Mouse (Mus musculus) hindbrain, embryonic 13.5 days (tissue): ENCODE data around the gene Zfp652. TPM values are rescaled to one million over a fixed set of nuclear protein-coding genes. Genes with fewer than 3 reads are reported as not detected.
"Not testable (repeated sequence)": the region's sequence is repeated elsewhere in the genome, so short reads cannot be mapped to it uniquely, and the experiment has no call there.

Experiments used
- ATAC-seq: fragments of 200-750 bp; cut with Nextera tagmentation; 2 replicates; pipeline ENCODE4 v1.8.0; 2017; ENCODE audit warnings: moderate TSS enrichment; ENCODE audit not compliant: low FRiP score
- H3K27ac ChIP-seq: fragments of 300-500 bp; sonication (generic); 2 replicates; pipeline ENCODE4 v1.5.1; 2015; ENCODE audit warnings: inconsistent platforms, mild to moderate bottlenecking, moderate library complexity
- H3K27me3 ChIP-seq: fragments of 300-500 bp; sonication (generic); 2 replicates; pipeline ENCODE4 v1.6.1; 2015; ENCODE audit warnings: mild to moderate bottlenecking, inconsistent platforms
- H3K36me3 ChIP-seq: fragments of 300-500 bp; sonication (generic); 2 replicates; pipeline ENCODE4 v1.6.1; 2015; ENCODE audit warnings: mild to moderate bottlenecking, inconsistent platforms
- H3K4me1 ChIP-seq: fragments of 300-500 bp; sonication (generic); replicated peaks from 2 replicates; pipeline ENCODE4 v1.6.1; 2015; ENCODE audit warnings: inconsistent platforms
- H3K4me2 ChIP-seq: fragments of 300-500 bp; sonication (generic); 2 replicates; pipeline ENCODE4 v1.6.1; 2015; ENCODE audit warnings: inconsistent platforms, mild to moderate bottlenecking, moderate library complexity
- H3K4me3 ChIP-seq: fragments of 300-500 bp; sonication (generic); 2 replicates; pipeline ENCODE4 v1.5.1; 2015; ENCODE audit warnings: mild to moderate bottlenecking, inconsistent platforms
- H3K9ac ChIP-seq: fragments of 300-500 bp; sonication (generic); 2 replicates; pipeline ENCODE4 v1.6.1; 2015; ENCODE audit warnings: mild to moderate bottlenecking, inconsistent platforms
- H3K9me3 ChIP-seq: fragments of 300-500 bp; sonication (generic); 2 replicates; pipeline ENCODE4 v1.6.1; 2016; ENCODE audit warnings: inconsistent platforms
- WGBS: fragments of 180-500 bp; shearing (Covaris S2); methylation state at CpG from one replicate; pipeline ENCODE4 v1.1.7; 2015; 5-methylcytosine and 5-hydroxymethylcytosine counted together
- polyA plus RNA-seq: library from polyadenylated mRNA; unstranded; fragments of >200 nt; fragmentation: Nextera tagmentation; extraction: Ambion mirVana; gene quantifications from 2 replicates; pipeline ENCODE4 v1.2.1, GENCODE M21; 2015

Zfp652 gene
- polyA plus RNA-seq, 1 experiment from 2014 or later = 31.0 TPM

- H3K9me3 ChIP-seq = no peaks in the 10 kb centered on the region
- peak overlapping the region; percentile 89 for H3K27ac ChIP-seq
- peak overlapping the region; percentile 74 for H3K9ac ChIP-seq
- H3K4me3 ChIP-seq = peak overlapping the region; percentile 73
- no peaks in the 10 kb centered on the region for H3K27me3 ChIP-seq
- no peaks in the 10 kb centered on the region for H3K36me3 ChIP-seq
- ATAC-seq = peak; percentile 99
- WGBS = under 1% methylated on average over 58 of the region's 58 CpGs
- H3K4me1 ChIP-seq = peaks cover 17% of the 10 kb centered on the region
- H3K4me2 ChIP-seq = peak overlapping the region; percentile 76
Measured at GRCm38 (mm10) chr11:95858528-95859467, 146.3 kb downstream of the Zfp652 start.

GRCm38 (mm10) chr11:95859468-95859855 lies 147.0 kb downstream of the Zfp652 start:
- peak overlapping the region; percentile 74 for H3K9ac ChIP-seq
- no peaks in the 10 kb centered on the region for H3K9me3 ChIP-seq
- H3K4me3 ChIP-seq = peak overlapping the region; percentile 73
- peak overlapping the region; percentile 76 for H3K4me2 ChIP-seq
- H3K36me3 ChIP-seq = no peaks in the 10 kb centered on the region
- peak overlapping the region; percentile 89 for H3K27ac ChIP-seq
- peaks cover 17% of the 10 kb centered on the region for H3K4me1 ChIP-seq
- under 1% methylated on average over 35 of the region's 35 CpGs for WGBS
- peak; percentile 72 for ATAC-seq
- H3K27me3 ChIP-seq = no peaks in the 10 kb centered on the region

- H3K36me3 ChIP-seq = no peaks in the 10 kb centered on the region
- no peaks in the 10 kb centered on the region for H3K9me3 ChIP-seq
- 0 out of 2 replicates have a peak overlapping the region, but pooled peaks have one; percentile 89 for H3K27ac ChIP-seq
- H3K4me2 ChIP-seq = peak overlapping the region; percentile 76
- peak overlapping the region; percentile 73 for H3K4me3 ChIP-seq
- no peaks in the 10 kb centered on the region for H3K27me3 ChIP-seq
- peaks cover 17% of the 10 kb centered on the region for H3K4me1 ChIP-seq
- 29% methylated on average over 3 of the region's 3 CpGs for WGBS
- no peak for ATAC-seq
- H3K9ac ChIP-seq = peak overlapping the region; percentile 74
Measured at GRCm38 (mm10) chr11:95860071-95860490, 147.6 kb downstream of the Zfp652 start.

GRCm38 (mm10) chr11:95861397-95861796 lies 148.9 kb downstream of the Zfp652 start:
- Histone ChIP-seq H3K4me2 (no peak overlapping the region), H3K4me3 (no peak overlapping the region), H3K36me3 (no peaks in the 10 kb centered on the region), H3K9ac (no peak overlapping the region), H3K9me3 (no peaks in the 10 kb centered on the region), H3K4me1 (peaks cover 17% of the 10 kb centered on the region), H3K27me3 (no peaks in the 10 kb centered on the region), H3K27ac (no peak overlapping the region)
- WGBS = 97% methylated on average over 8 of the region's 8 CpGs
- ATAC-seq = no peak

- Histone ChIP-seq H3K9me3 (no peaks in the 10 kb centered on the region), H3K27me3 (no peaks in the 10 kb centered on the region), H3K9ac (no peak overlapping the region), H3K36me3 (no peaks in the 10 kb centered on the region), H3K27ac (no peak overlapping the region), H3K4me2 (no peak overlapping the region), H3K4me3 (no peak overlapping the region), H3K4me1 (no peaks in the 10 kb centered on the region)
- 86% methylated on average over 4 of the region's 4 CpGs for WGBS
- ATAC-seq = no peak
Measured at GRCm38 (mm10) chr11:95869442-95869841, 157.0 kb downstream of the Zfp652 start.

GRCm38 (mm10) chr11:95869918-95870470 lies 157.5 kb downstream of the Zfp652 start:
- H3K4me2 ChIP-seq = no peak overlapping the region
- H3K36me3 ChIP-seq = no peaks in the 10 kb centered on the region
- ATAC-seq = no peak
- H3K4me3 ChIP-seq = no peak overlapping the region
- H3K9me3 ChIP-seq = no peaks in the 10 kb centered on the region
- 0 out of 2 replicates have a peak, but pooled peaks cover under 1% of the 10 kb centered on the region for H3K27me3 ChIP-seq
- no peak overlapping the region for H3K27ac ChIP-seq
- no peak overlapping the region for H3K9ac ChIP-seq
- 73% methylated on average over 6 of the region's 6 CpGs for WGBS
- H3K4me1 ChIP-seq = no peaks in the 10 kb centered on the region

- no peaks in the 10 kb centered on the region for H3K36me3 ChIP-seq
- 0 out of 2 replicates have a peak overlapping the region, but pooled peaks have one; percentile 19 for H3K9ac ChIP-seq
- H3K4me2 ChIP-seq = peak overlapping the region; percentile 31
- H3K27ac ChIP-seq = no peak overlapping the region
- H3K27me3 ChIP-seq = 0 out of 2 replicates have a peak, but pooled peaks cover 6% of the 10 kb centered on the region
- no peaks in the 10 kb centered on the region for H3K9me3 ChIP-seq
- 28% methylated on average over 9 of the region's 9 CpGs for WGBS
- ATAC-seq = no peak
- peak overlapping the region; percentile 10; the same call in 1 of the 2 replicates for H3K4me3 ChIP-seq
- no peaks in the 10 kb centered on the region for H3K4me1 ChIP-seq
Measured at GRCm38 (mm10) chr11:95875804-95876203, 163.3 kb downstream of the Zfp652 start.

- H3K27me3 ChIP-seq = peaks cover 9% of the 10 kb centered on the region; the same call in 1 of the 2 replicates
Measured at GRCm38 (mm10) chr11:95876296-95876695, 163.8 kb downstream of the Zfp652 start.

GRCm38 (mm10) chr11:95879861-95880260 lies 167.4 kb downstream of the Zfp652 start:
- not testable (repeated sequence) for H3K36me3 ChIP-seq, H3K4me3 ChIP-seq, H3K27ac ChIP-seq, H3K4me2 ChIP-seq, H3K9me3 ChIP-seq, H3K4me1 ChIP-seq, H3K9ac ChIP-seq, ATAC-seq
- 60% methylated on average over 2 of the region's 2 CpGs for WGBS
- H3K27me3 ChIP-seq = peaks cover 13% of the 10 kb centered on the region; the same call in 1 of the 2 replicates

More at GRCm38 (mm10) chr11:95876296-95876695, 163.8 kb downstream of the Zfp652 start:
- 0 out of 2 replicates have a peak overlapping the region, but pooled peaks have one; percentile 19 for H3K9ac ChIP-seq
- no peaks in the 10 kb centered on the region for H3K36me3 ChIP-seq
- H3K27ac ChIP-seq = no peak overlapping the region
- H3K4me1 ChIP-seq = no peaks in the 10 kb centered on the region
- peak overlapping the region; percentile 10; the same call in 1 of the 2 replicates for H3K4me3 ChIP-seq
- H3K9me3 ChIP-seq = no peaks in the 10 kb centered on the region
- H3K4me2 ChIP-seq = peak overlapping the region; percentile 31
- WGBS = 22% methylated on average over 7 of the region's 7 CpGs
- no peak for ATAC-seq

Other genes with a start within 250 kb of the Zfp652 start
- 0.69 and 0.91 TPM in 2 replicates for gene Nxph3, start 198.1 kb upstream of the Zfp652 start, polyA plus RNA-seq
- 41.4 and 45.5 TPM in 2 replicates for gene Ngfr, start 124.9 kb upstream of the Zfp652 start, polyA plus RNA-seq
- 175 and 186 TPM in 2 replicates for gene Phb, start 45.7 kb upstream of the Zfp652 start, polyA plus RNA-seq
- gene B130006D01Rik, start 10.9 kb downstream of the Zfp652 start, polyA plus RNA-seq = 1.6 and 1.8 TPM in 2 replicates
- 0.39 TPM in 1 of 2 replicates, not detected in the other for gene Phospho1, start 111.8 kb downstream of the Zfp652 start, polyA plus RNA-seq
- 4.1 and 4.8 TPM in 2 replicates for gene Gngt2, start 124.5 kb downstream of the Zfp652 start, polyA plus RNA-seq
- gene Abi3, start 129.8 kb downstream of the Zfp652 start, polyA plus RNA-seq = 2.1 and 2.4 TPM in 2 replicates
- not detected in 2 replicates for gene B4galnt2, start 202.2 kb downstream of the Zfp652 start, polyA plus RNA-seq